Mouse (Mus musculus) brain, embryonic 18.5 days (tissue): Measurements from ENCODE around the gene Gab1.
A peak's percentile ranks its signal among the peaks of the same experiment; 100 is the strongest.

Source experiments
- DNase-seq: peaks from one replicate; pipeline ENCODE4 v3.0.0-alpha.2; 2012; ENCODE audit warnings: low read depth, low spot score

Gene Gab1

DNA sequence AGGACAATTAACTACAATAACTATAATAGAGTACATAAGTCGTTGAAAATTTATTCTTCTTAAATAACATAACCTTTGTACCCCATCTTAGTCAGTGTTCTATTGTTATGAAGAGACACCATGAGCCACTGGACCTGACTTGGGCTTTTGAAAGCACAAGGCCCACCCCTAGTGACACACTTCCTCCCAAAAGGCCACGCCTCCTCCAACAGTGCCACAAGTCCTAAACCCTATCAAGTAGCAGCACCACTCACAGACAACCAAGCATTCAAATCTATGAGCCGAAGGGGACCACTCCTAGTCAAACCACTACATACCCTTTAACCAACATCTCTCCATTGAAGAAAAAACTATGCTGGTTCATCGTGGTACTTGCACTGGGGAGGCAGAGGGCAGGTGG is 131.2 kb downstream of the Gab1 start:
- DNase-seq: no peak

DNA sequence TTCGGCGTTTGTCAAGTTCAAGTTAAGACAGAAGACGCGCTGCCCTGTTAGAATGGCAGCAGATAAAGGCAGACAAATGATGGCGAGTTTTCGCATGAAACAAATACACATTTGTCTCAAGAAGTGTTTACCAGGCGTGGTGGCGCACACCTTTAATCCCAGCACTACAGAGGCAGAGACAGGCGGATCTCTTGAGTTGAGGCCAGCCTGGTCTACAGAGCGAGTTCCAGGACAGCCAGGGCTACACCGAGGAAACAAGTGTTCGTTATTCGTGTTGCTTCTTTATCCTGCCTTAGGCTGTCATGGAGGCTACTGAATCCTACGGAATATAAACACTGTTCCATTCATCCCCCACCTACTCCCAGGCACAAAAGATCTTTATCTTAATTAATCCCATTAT is 140.4 kb downstream of the Gab1 start:
- no peak for DNase-seq

DNA sequence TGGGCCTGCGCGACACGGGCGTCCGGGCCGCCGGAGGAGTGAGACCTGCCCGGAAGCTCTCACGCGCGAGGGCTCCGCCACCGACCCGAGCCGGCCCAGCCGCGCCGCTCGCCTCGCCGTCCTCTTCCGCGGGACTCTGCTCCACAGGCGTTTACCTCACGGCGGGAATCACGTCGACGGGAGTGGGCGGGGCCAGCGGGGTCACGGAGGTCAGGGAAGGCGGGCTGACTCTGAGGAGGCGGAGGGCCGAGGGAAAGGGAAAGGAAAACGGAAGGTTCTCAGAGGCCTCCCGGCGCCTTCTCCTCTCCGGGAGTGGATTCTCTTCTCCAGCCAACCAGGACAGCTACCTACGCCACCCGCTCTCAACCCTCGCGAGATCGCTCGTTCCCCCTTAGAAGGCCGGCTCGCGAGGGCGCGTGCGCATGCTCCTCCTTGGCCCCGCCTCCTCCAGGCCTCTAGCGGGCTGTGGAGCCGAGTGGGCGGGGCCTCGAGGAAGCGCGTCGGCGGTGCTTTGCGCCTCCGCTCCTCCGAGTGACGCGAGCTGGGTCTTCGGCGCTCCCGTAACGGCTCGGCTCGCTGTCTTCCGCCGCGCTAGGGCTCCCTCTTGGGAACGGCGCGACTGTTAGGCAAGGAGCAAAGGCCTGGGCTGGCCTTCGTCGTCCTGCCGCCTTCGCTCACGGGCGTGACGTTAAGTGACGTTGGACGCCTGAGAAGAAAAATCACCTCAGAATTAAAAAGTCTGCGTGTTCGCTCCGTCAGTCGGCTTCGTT is 141.0 kb downstream of the Gab1 start, which contains the start of gene Smarca5:
TSS of gene Smarca5 (minus strand) at position 343 of the 770 bp plus-strand sequence.
- peak; percentile 78 for DNase-seq

DNA sequence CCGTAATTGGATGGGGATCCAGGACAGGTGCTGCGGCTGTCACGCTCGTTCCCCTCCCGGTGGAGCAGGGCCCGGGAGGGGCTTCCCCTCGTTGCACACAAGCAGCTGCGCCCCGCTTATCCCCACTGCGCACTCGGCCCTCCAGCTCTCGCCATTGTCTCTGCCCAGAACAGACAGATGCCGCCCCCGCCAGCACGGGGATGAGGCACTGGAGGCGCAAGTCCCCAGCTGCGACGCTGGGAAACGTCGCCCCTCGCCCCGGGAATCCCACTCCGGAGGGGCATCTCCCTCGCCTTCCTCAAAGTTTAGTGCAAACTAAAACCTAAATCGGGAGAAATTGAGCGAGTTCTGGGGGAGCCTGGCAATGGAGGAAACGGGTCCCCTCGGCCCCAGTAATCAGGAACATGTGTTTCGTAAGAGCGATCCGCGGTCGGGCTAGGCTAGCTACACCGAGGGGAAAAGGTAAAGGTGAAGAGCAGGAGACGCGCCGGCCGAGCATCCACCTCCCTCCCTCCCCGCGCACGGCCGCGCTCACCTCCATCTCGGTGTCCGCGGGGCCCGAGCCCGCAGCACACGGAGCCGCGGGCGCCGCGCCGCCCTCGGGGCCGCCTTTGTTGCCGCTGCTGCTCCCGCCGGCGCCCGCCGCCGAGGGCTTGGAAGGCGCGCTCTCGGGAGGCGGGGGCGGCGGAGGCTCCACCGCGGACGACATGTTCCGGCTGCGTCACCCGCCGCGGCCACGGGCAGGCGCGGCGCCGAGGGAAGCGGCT is 141.7 kb downstream of the Gab1 start:
- peak; percentile 18 for DNase-seq

DNA sequence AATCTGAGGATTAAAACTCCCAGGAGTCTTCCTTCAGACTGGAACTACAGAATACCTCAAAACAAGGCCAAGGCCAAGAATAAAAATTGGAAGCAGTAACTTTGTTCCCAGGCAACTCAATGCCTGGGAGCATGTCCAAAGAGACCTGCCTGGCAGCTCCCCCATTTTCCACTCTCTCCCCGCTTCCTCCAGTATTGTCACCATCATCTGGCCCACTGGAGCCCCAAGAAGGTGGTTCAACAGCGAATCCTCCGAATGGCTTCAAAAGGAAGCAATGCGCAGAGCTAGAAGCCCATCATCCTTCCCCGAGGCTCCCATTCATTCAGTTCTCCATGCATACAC is 142.3 kb downstream of the Gab1 start:
- DNase-seq: no peak

DNA sequence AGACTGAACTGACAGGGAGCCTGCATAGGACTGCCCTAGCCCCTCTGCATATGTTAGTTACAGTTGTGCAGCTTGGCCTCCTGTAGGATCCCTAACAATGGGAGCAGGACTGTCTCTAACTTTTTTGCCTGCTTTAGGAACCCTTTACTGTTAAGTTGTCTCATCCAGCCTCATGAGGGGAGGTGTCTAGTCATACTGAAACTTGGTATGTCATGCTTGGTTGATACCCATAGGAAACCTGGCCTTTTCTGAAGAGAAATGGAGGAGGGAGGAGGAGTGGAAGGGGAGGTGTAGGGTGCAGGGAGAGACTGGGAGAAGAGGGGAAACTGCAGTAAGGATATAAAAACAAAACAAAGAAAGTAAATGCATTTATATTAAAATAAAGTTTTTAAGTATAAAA is 148.0 kb downstream of the Gab1 start:
- no peak for DNase-seq

DNA sequence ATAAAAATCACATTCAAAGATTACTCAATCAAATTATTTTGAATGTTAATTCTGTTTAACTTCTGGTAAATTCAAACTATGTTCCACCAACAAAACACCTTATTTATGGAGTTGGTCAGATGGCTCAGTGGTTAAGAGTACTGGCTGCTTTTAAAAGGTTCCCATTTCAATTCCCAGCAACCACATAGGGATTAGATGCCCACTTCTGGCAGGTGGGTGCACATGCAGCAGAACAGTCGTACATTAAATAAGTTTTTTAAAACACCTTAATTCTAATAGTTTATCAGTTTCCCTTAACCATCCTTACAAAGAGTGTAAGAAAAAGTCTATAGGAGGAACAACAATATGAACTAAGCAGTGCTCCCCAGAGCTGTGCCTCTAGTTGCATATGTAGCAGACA is 165.9 kb downstream of the Gab1 start:
- no peak for DNase-seq
